Mouse (Mus musculus): ENCODE data around the gene Mier2. TPM values are rescaled to one million over a fixed set of nuclear protein-coding genes. Genes with fewer than 3 reads are reported as not detected.

Mier2 gene
- polyA plus RNA-seq, 1 experiment from 2014 or later = 53.5 TPM

DNA sequence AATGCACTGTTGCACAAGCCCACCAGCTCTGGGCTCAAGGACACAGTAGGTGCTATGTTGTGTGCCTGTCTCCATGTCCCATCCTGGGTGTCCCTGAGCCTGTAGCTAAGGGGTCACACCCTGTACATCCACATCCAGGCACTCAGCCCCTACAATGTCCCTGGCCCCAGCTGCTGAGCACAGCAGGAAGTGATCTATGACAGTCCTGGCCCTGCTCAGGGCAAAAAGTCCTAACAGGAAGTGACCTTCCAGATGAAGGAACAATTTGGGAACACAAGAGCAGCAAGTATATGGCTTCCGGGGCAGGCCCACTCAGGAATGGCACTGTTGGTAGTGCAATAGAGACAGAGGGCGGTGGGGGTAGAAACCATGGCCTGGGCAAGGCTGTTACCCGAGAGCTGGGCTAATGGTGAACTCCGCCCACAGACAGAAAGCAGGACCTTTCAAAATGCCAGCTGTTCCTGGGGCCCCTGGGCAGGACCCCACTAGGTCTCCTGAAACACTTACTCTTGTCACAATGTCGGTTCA lies 7.8 kb downstream of the Mier2 start:
- DNase-seq (ENCODE audit: low spot score) = no peak
- Histone ChIP-seq H3K27ac (no peak overlapping the region), H3K4me2 (replicated peaks) (no peak overlapping the region), H3K9me3 (ENCODE audit: control insufficient read depth, low read length) (no peaks in the 10 kb centered on the region), H3K36me3 (replicated peaks; ENCODE audit: control insufficient read depth, insufficient read depth) (peaks cover 80% of the 10 kb centered on the region), H3K4me1 (replicated peaks; ENCODE audit: control insufficient read depth, insufficient read depth, low read length) (0 out of 2 replicates have a peak, but pooled peaks cover under 1% of the 10 kb centered on the region), H3K27me3 (ENCODE audit: control insufficient read depth, insufficient read depth, low read length) (no peaks in the 10 kb centered on the region), H3K4me3 (replicated peaks; ENCODE audit: low read length) (no peak overlapping the region), H3K9ac (no peak overlapping the region)
- 80% methylated on average over 5 of the region's 5 CpGs for WGBS
- ATAC-seq (ENCODE audit: low FRiP score) = no peak

DNA sequence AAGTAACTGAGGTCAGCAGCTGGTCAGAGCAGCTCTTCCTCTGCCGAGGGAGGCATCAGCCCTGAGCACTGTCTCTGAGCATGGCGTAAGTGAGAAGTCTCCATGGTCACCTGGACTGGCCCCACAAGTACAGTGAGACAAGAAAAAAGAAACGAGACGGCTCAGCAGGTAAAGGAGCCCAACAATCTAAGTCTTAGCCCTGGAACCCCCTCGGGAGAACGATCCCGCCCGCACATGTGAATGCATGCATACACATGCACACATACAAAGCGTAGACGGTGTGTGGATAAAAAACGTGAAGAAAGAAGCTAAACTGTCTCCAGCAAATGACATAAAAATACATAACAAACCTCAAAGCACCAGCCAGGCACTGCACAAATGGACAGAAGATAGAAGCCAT lies 8.5 kb downstream of the Mier2 start:
- H3K4me2 ChIP-seq (replicated peaks) = no peak overlapping the region
- peaks cover 87% of the 10 kb centered on the region for H3K36me3 ChIP-seq (replicated peaks; ENCODE audit: control insufficient read depth, insufficient read depth)
- H3K27ac ChIP-seq = no peak overlapping the region
- H3K27me3 ChIP-seq (ENCODE audit: control insufficient read depth, insufficient read depth, low read length) = no peaks in the 10 kb centered on the region
- H3K9me3 ChIP-seq (ENCODE audit: control insufficient read depth, low read length) = no peaks in the 10 kb centered on the region
- DNase-seq (ENCODE audit: low spot score) (no peak), ATAC-seq (ENCODE audit: low FRiP score) (no peak)
- no peaks in the 10 kb centered on the region for H3K4me1 ChIP-seq (replicated peaks; ENCODE audit: control insufficient read depth, insufficient read depth, low read length)
- WGBS = 95% methylated on average over 11 of the region's 11 CpGs
- no peak overlapping the region for H3K9ac ChIP-seq
- H3K4me3 ChIP-seq (replicated peaks; ENCODE audit: low read length) = no peak overlapping the region

DNA sequence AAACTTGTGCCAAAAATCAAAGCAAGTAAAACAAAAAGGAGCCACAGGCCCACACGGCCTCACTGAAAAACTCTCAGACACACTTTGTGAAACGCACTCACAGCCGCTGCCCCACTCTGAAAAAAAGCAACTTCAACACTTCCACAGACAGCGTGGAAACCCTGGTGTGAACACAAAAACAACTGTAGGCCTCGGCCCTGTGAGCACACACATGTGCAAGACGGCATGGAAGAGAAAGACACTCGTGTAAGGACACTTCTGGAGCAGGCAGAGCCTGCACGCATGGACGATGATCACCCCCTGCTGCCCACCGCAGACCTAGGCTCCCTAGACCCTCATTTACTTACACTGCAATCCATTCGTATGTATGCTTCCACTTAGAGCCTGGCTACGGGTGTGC lies 9.1 kb downstream of the Mier2 start:
- H3K4me2 ChIP-seq (replicated peaks) = no peak overlapping the region
- H3K36me3 ChIP-seq (replicated peaks; ENCODE audit: control insufficient read depth, insufficient read depth) = peaks cover 93% of the 10 kb centered on the region
- ATAC-seq (ENCODE audit: low FRiP score) = no peak
- no peak overlapping the region for H3K4me3 ChIP-seq (replicated peaks; ENCODE audit: low read length)
- 89% methylated on average over 12 of the region's 12 CpGs for WGBS
- H3K27ac ChIP-seq = no peak overlapping the region
- DNase-seq (ENCODE audit: low spot score) = no peak
- no peaks in the 10 kb centered on the region for H3K4me1 ChIP-seq (replicated peaks; ENCODE audit: control insufficient read depth, insufficient read depth, low read length)
- H3K27me3 ChIP-seq (ENCODE audit: control insufficient read depth, insufficient read depth, low read length) = no peaks in the 10 kb centered on the region
- H3K9ac ChIP-seq = no peak overlapping the region
- no peaks in the 10 kb centered on the region for H3K9me3 ChIP-seq (ENCODE audit: control insufficient read depth, low read length)

DNA sequence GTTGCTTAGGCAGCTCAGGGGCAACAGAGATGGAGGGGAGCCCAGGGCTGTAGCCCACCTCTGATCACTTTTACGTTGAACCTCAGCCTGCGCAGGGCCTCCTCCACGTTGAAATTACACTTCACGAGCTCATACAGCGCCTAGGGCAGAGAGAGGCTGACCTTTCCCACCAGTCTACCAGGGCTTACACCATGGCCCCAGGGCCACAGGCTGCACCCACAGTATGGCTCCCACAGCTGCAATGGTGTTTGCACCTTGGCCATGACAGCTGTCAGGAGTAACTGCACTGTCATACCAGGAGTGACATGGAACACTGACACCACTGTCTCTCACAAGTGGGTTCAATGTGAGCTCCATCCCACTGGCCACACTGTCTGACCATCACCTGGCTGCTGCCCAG lies 10.4 kb downstream of the Mier2 start:
- H3K4me1 ChIP-seq (replicated peaks; ENCODE audit: control insufficient read depth, insufficient read depth, low read length) = no peaks in the 10 kb centered on the region
- DNase-seq (ENCODE audit: low spot score) (no peak), ATAC-seq (ENCODE audit: low FRiP score) (no peak)
- no peaks in the 10 kb centered on the region for H3K27me3 ChIP-seq (ENCODE audit: control insufficient read depth, insufficient read depth, low read length)
- no peak overlapping the region for H3K4me3 ChIP-seq (replicated peaks; ENCODE audit: low read length)
- H3K9ac ChIP-seq = no peak overlapping the region
- H3K36me3 ChIP-seq (replicated peaks; ENCODE audit: control insufficient read depth, insufficient read depth) = peaks cover 99% of the 10 kb centered on the region
- no peak overlapping the region for H3K4me2 ChIP-seq (replicated peaks)
- no peaks in the 10 kb centered on the region for H3K9me3 ChIP-seq (ENCODE audit: control insufficient read depth, low read length)
- 100% methylated on average over 5 of the region's 5 CpGs for WGBS
- H3K27ac ChIP-seq = no peak overlapping the region

GRCm38 (mm10) chr10:79543884-79544597 lies 11.0 kb downstream of the Mier2 start:
- Histone ChIP-seq H3K4me1 (replicated peaks; ENCODE audit: control insufficient read depth, insufficient read depth, low read length) (no peaks in the 10 kb centered on the region), H3K27ac (no peak overlapping the region)

DNA sequence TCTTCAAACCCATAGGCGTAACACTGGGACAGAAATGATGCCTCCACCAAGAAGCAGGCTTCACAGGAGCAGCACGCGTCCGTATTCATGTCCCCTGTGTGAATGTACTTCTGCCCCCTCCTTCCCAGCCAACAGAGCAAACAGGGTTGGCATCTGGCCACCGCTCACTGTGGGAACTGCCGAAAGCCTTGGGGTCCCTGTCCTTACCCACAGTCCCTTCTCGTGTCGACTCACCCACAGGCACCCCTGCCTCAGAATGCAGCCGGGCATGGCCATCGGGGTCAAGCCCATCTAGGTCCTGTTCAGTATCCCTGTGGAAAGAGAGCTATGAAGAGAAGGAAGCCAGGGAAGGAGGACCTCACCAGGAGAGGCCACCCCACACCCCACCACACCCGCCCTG lies 12.8 kb downstream of the Mier2 start:
- Histone ChIP-seq H3K4me1 (replicated peaks; ENCODE audit: control insufficient read depth, insufficient read depth, low read length) (no peaks in the 10 kb centered on the region), H3K9ac (no peak overlapping the region), H3K27ac (no peak overlapping the region), H3K4me3 (replicated peaks; ENCODE audit: low read length) (no peak overlapping the region), H3K36me3 (replicated peaks; ENCODE audit: control insufficient read depth, insufficient read depth) (peaks cover 95% of the 10 kb centered on the region), H3K9me3 (ENCODE audit: control insufficient read depth, low read length) (no peaks in the 10 kb centered on the region), H3K4me2 (replicated peaks) (no peak overlapping the region), H3K27me3 (ENCODE audit: control insufficient read depth, insufficient read depth, low read length) (no peaks in the 10 kb centered on the region)
- WGBS = 93% methylated on average over 11 of the region's 11 CpGs
- no peak for DNase-seq (ENCODE audit: low spot score)
- no peak for ATAC-seq (ENCODE audit: low FRiP score)

More at GRCm38 (mm10) chr10:79543884-79544597, 11.0 kb downstream of the Mier2 start:
- DNase-seq (ENCODE audit: low spot score) = no peak
- Histone ChIP-seq H3K4me3 (replicated peaks; ENCODE audit: low read length) (no peak overlapping the region), H3K27me3 (ENCODE audit: control insufficient read depth, insufficient read depth, low read length) (no peaks in the 10 kb centered on the region), H3K9me3 (ENCODE audit: control insufficient read depth, low read length) (no peaks in the 10 kb centered on the region), H3K4me2 (replicated peaks) (no peak overlapping the region), H3K9ac (no peak overlapping the region), H3K36me3 (replicated peaks; ENCODE audit: control insufficient read depth, insufficient read depth) (peaks cover 99% of the 10 kb centered on the region)
- no peak for ATAC-seq (ENCODE audit: low FRiP score)
- WGBS = 87% methylated on average over 9 of the region's 9 CpGs

GRCm38 (mm10) chr10:79541522-79541921 lies 13.5 kb downstream of the Mier2 start:
- Histone ChIP-seq H3K4me2 (replicated peaks) (no peak overlapping the region), H3K36me3 (replicated peaks; ENCODE audit: control insufficient read depth, insufficient read depth) (peaks cover 88% of the 10 kb centered on the region), H3K9me3 (ENCODE audit: control insufficient read depth, low read length) (no peaks in the 10 kb centered on the region), H3K4me3 (replicated peaks; ENCODE audit: low read length) (no peak overlapping the region), H3K27ac (no peak overlapping the region), H3K4me1 (replicated peaks; ENCODE audit: control insufficient read depth, insufficient read depth, low read length) (no peaks in the 10 kb centered on the region), H3K9ac (no peak overlapping the region), H3K27me3 (ENCODE audit: control insufficient read depth, insufficient read depth, low read length) (no peaks in the 10 kb centered on the region)
- DNase-seq (ENCODE audit: low spot score) (no peak), ATAC-seq (ENCODE audit: low FRiP score) (no peak)
- 72% methylated on average over 15 of the region's 15 CpGs for WGBS

- DNase-seq (ENCODE audit: low spot score) = no peak
- ATAC-seq (ENCODE audit: low FRiP score) = no peak
- no peaks in the 10 kb centered on the region for H3K9me3 ChIP-seq (ENCODE audit: control insufficient read depth, low read length)
These were observed 14.3 kb downstream of the Mier2 start for GRCm38 (mm10) chr10:79540746-79541145.

DNA sequence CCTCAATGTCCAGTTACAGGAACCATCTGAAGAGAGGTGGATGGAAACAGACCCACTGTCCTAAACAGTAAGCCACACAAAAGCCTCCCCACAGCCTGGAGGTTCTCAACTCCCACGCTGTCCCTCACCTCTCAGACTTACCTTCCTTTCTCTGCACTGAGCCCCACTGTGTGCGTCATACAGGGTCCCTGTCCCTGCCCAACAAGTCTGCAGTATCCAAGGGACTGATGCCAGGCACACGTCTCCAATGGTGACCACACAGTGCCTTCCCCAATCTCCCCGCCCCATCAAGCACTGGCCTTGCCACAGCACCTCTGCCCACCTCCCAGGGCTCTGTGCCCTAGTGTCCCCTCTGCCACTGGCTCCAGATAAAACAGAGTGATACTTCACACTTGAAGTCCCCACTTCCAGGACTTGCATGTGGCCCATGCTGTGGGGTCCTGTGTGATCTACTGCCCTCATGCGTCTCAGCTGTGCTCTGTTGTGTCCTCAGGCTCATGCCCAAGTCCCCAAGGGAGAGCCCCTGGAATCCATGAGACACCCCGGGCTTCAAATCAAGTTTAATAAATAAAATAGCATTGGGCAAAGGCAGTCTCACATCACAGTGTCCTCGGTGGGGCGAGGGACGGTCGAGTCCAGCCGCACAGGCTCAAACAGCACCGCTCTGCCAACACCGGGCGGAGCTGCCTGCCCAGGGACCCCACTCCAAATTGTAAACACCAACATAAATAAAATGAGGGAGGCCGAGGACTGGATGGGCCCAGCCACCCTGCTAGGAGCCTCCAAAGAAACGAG lies 15.1 kb downstream of the Mier2 start:
- WGBS = 95% methylated on average over 16 of the region's 16 CpGs
- Histone ChIP-seq H3K4me1 (replicated peaks; ENCODE audit: control insufficient read depth, insufficient read depth, low read length) (no peaks in the 10 kb centered on the region), H3K27me3 (ENCODE audit: control insufficient read depth, insufficient read depth, low read length) (no peaks in the 10 kb centered on the region), H3K9me3 (ENCODE audit: control insufficient read depth, low read length) (no peaks in the 10 kb centered on the region), H3K36me3 (replicated peaks; ENCODE audit: control insufficient read depth, insufficient read depth) (peaks cover 72% of the 10 kb centered on the region), H3K4me3 (replicated peaks; ENCODE audit: low read length) (no peak overlapping the region), H3K4me2 (replicated peaks) (no peak overlapping the region), H3K9ac (no peak overlapping the region), H3K27ac (no peak overlapping the region)
- no peak for ATAC-seq (ENCODE audit: low FRiP score)
- DNase-seq (ENCODE audit: low spot score) = no peak

More at GRCm38 (mm10) chr10:79540746-79541145, 14.3 kb downstream of the Mier2 start:
- Histone ChIP-seq H3K36me3 (replicated peaks; ENCODE audit: control insufficient read depth, insufficient read depth) (peaks cover 80% of the 10 kb centered on the region), H3K27me3 (ENCODE audit: control insufficient read depth, insufficient read depth, low read length) (no peaks in the 10 kb centered on the region), H3K4me2 (replicated peaks) (no peak overlapping the region), H3K9ac (no peak overlapping the region), H3K4me3 (replicated peaks; ENCODE audit: low read length) (no peak overlapping the region), H3K27ac (no peak overlapping the region), H3K4me1 (replicated peaks; ENCODE audit: control insufficient read depth, insufficient read depth, low read length) (no peaks in the 10 kb centered on the region)
- 96% methylated on average over 11 of the region's 11 CpGs for WGBS
